Comparison of ENCODE assay signal across 11 mouse cellular contexts in the genomic region with DNA sequence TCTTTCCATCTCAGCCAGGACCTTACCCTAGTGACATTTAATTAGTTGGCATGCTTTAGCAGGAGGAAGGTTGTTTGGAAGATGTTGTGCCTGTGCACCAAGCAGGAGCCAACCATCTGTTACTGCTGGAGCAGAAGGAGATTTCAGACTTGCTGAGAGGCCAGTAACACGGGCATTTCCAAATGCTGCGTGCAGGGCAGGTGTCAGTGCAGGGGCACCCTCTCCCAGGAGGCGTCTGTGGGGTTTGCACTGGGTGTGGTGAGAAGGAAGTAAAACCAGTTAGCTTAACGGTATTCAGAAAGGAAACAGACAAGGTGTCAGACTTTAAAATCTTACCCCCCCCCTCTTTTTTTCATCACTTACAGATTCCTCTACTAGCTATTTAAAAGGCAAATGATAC.
A peak's percentile ranks its signal among the peaks of the same experiment; 100 is the strongest.
DNase-seq lines count a peak whose midpoint lies in the region; ATAC-seq and TF ChIP-seq lines count a peak whose summit lies in the region.
"Had no signal": no experiment of that assay in that cellular context is flagged by ENCODE, and none has a peak within 500 bp of the region (broad histone marks: within the 10 kb centered on the region; RNA-seq: fewer than 3 reads in every experiment).

No protein-coding gene starts in this region.

- H3K4me1 ChIP-seq in bone marrow, adult 2 months (ENCODE audit: control insufficient read depth, insufficient read depth, low read length): peaks cover 6% of the 10 kb centered on the region
- H3K4me1 ChIP-seq in forebrain, postnatal 0 days (ENCODE audit: insufficient read depth): peaks cover 30% of the 10 kb centered on the region
- 0 out of 2 replicates have a peak, but pooled peaks cover 3% of the 10 kb centered on the region for H3K4me1 ChIP-seq in midbrain, embryonic 14.5 days (ENCODE audit: control insufficient read depth, insufficient read depth, low read length)

- 3% methylated on average over 4 of the region's 4 CpGs for WGBS in bone marrow, adult 2 months
- 42% methylated on average over 4 of the region's 4 CpGs for WGBS in forebrain, postnatal 0 days
- 77% methylated on average over 4 of the region's 4 CpGs for WGBS in midbrain, embryonic 14.5 days

- H3K27me3 ChIP-seq in forebrain, postnatal 0 days (ENCODE audit: insufficient read depth, low read length): no peaks in the 10 kb centered on the region
- no peaks in the 10 kb centered on the region for H3K27me3 ChIP-seq in midbrain, embryonic 14.5 days (ENCODE audit: control insufficient read depth, insufficient read depth, low read length)
- H3K27me3 ChIP-seq: heart, embryonic 15.5 days had no signal

- H3K4me2 ChIP-seq in forebrain, postnatal 0 days (ENCODE audit: low read depth): no peak overlapping the region
- no peak overlapping the region for H3K4me2 ChIP-seq in midbrain, embryonic 14.5 days (ENCODE audit: low read length)
- H3K4me2 ChIP-seq: heart, embryonic 15.5 days; lung, embryonic 14.5 days had no signal

- TF ChIP-seq CTCF in bone marrow, adult 2 months (IDR thresholded peaks at IDR 0.05; ENCODE audit: control insufficient read depth, insufficient read depth, low read length): no peak
- no peak for TF ChIP-seq CTCF in forebrain, postnatal 0 days (IDR thresholded peaks at IDR 0.05; ENCODE audit: low read depth)

- H3K36me3 ChIP-seq in forebrain, postnatal 0 days (ENCODE audit: insufficient read depth): no peaks in the 10 kb centered on the region
- H3K36me3 ChIP-seq in midbrain, embryonic 14.5 days (ENCODE audit: control insufficient read depth, insufficient read depth, low read length): no peaks in the 10 kb centered on the region
- H3K36me3 ChIP-seq: heart, embryonic 15.5 days had no signal

- H3K9ac ChIP-seq in forebrain, postnatal 0 days: no peak overlapping the region
- H3K9ac ChIP-seq in midbrain, embryonic 14.5 days (replicated peaks; ENCODE audit: low read length): no peak overlapping the region
- H3K9ac ChIP-seq: heart, embryonic 15.5 days; lung, embryonic 14.5 days had no signal

- no peak for DNase-seq in forebrain, postnatal 0 days
- peak; percentile 26 to 73 for DNase-seq in spleen, postnatal 10 days (ENCODE audit: low spot score in 2 of 2)
- DNase-seq in frontal cortex, postnatal 14 days (ENCODE audit: low spot score in 2 of 2): no peak
- no peak for DNase-seq in left cerebral cortex, postnatal 25 days (ENCODE audit: low spot score in 2 of 2)
- no peak for DNase-seq in midbrain, embryonic 14.5 days
- no peak for DNase-seq in gastrocnemius, adult 18-20 months (ENCODE audit: low spot score)
- DNase-seq: kidney, adult 8-10 months; lung, embryonic 14.5 days had no signal

- peak overlapping the region; percentile 67 for H3K27ac ChIP-seq in bone marrow, adult 2 months (ENCODE audit: control insufficient read depth, insufficient read depth, low read depth, low read length, poor library complexity)
- H3K27ac ChIP-seq in forebrain, postnatal 0 days (ENCODE audit: low read depth, low read length): no peak overlapping the region
- no peak overlapping the region for H3K27ac ChIP-seq in midbrain, embryonic 14.5 days (replicated peaks; ENCODE audit: low read depth, low read length)
- H3K27ac ChIP-seq: heart, embryonic 15.5 days had no signal

- intact Hi-C loops in left cerebral cortex, postnatal 25 days (cut with DNase I): no loop called here

- peak overlapping the region; percentile 46 for H3K4me3 ChIP-seq in bone marrow, adult 2 months (replicated peaks; ENCODE audit: control insufficient read depth, low read depth, low read length)
- H3K4me3 ChIP-seq in forebrain, postnatal 0 days (ENCODE audit: low read depth, low read length): no peak overlapping the region
- H3K4me3 ChIP-seq in midbrain, embryonic 14.5 days (replicated peaks; ENCODE audit: low read depth, low read length): no peak overlapping the region
- H3K4me3 ChIP-seq: heart, embryonic 15.5 days had no signal

- peak; percentile 80 for ATAC-seq in CD4-positive, CD25-positive, alpha-beta regulatory T cell, adult 4 months
- peak; percentile 8; the same call in 1 of the 2 replicates for ATAC-seq in forebrain, postnatal 0 days
- ATAC-seq in midbrain, embryonic 14.5 days (ENCODE audit: low FRiP score, low TSS enrichment): no peak

- H3K9me3 ChIP-seq in forebrain, postnatal 0 days (ENCODE audit: low read length): no peaks in the 10 kb centered on the region
- H3K9me3 ChIP-seq in midbrain, embryonic 14.5 days (ENCODE audit: control insufficient read depth, low read length): no peaks in the 10 kb centered on the region
- H3K9me3 ChIP-seq: heart, embryonic 15.5 days had no signal

- peak; percentile 47; the same call in 1 of the 2 replicates for TF ChIP-seq POLR2A in bone marrow, adult 2 months (IDR thresholded peaks at IDR 0.05; ENCODE audit: borderline replicate concordance, control insufficient read depth, low read depth, low read length)

Comparison
In these comparisons a context has a peak if more than half of its experiments do, and no peak if none do; other contexts are left out.
1. DNase-seq: peak in spleen, postnatal 10 days (2 of 2); none in forebrain, postnatal 0 days (single experiment), frontal cortex, postnatal 14 days (0 of 2), left cerebral cortex, postnatal 25 days (0 of 2), midbrain, embryonic 14.5 days (single experiment) and gastrocnemius, adult 18-20 months (single experiment).